Mouse (Mus musculus): ENCODE results near the gene Zfp184.
A peak's percentile ranks its signal among the peaks of the same experiment; 100 is the strongest.

Gene Zfp184

GRCm38 (mm10) chr13:21920681-21921233 is 24.1 kb upstream of the Zfp184 start:
- no peak for DNase-seq (ENCODE audit: low read depth, low spot score)

DNA sequence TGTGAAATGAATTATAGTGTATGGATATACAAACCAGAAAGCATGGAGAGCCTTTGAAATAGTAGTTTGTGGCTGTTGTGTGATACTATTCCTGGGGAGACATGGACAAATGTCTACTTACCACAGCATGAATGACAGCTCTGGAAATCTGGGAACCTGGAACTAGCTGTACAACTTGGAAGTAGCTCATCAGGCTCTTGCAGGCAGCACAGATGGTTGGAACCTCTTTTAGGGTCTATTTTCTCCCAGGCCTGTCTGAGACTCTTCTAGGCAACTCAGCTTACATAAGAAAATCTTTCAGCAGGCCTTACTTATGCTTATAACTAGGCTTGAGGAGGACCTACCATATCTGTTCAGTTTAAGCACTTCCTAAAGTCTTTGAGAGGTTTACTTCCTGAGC is 21.5 kb upstream of the Zfp184 start:
- DNase-seq (ENCODE audit: low read depth, low spot score) = no peak

- peak; percentile 78 for DNase-seq (ENCODE audit: low read depth, low spot score)
These were observed 20.1 kb upstream of the Zfp184 start for GRCm38 (mm10) chr13:21924734-21925335.

- DNase-seq (ENCODE audit: low read depth, low spot score) = no peak
These were observed 13.9 kb upstream of the Zfp184 start for GRCm38 (mm10) chr13:21930981-21931380.

GRCm38 (mm10) chr13:21931740-21932139 is 13.2 kb upstream of the Zfp184 start:
- DNase-seq (ENCODE audit: low read depth, low spot score) = no peak

- peak; percentile 72 for DNase-seq (ENCODE audit: low read depth, low spot score)
These were observed 11.0 kb upstream of the Zfp184 start for GRCm38 (mm10) chr13:21933626-21934548.

GRCm38 (mm10) chr13:21934982-21935791 is 9.7 kb upstream of the Zfp184 start:
- peak; percentile 87 for DNase-seq (ENCODE audit: low read depth, low spot score)

- no peak for DNase-seq (ENCODE audit: low read depth, low spot score)
These were observed 9.1 kb upstream of the Zfp184 start for GRCm38 (mm10) chr13:21935833-21936232.

DNA sequence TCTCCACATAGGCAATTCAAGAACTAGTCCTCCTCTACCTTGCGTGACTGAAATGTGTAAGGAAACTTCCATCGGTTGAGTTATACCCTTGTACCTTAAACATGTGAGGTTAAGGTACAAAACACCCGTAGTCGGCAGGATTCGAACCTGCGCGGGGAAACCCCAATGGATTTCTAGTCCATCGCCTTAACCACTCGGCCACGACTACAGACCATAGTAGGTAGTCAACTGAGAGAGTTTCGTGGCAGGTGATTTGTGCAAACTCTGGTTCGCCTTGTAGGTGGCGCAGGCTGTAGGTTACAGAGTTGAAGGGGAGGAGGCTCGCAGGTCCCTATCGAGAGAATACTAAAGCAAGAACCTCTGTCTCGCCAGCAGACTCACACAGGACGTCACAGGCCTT is 7.9 kb upstream of the Zfp184 start:
- DNase-seq (ENCODE audit: low read depth, low spot score) = peak; percentile 82

GRCm38 (mm10) chr13:21940213-21940612 is 4.7 kb upstream of the Zfp184 start:
- DNase-seq (ENCODE audit: low read depth, low spot score) = peak; percentile 96

DNA sequence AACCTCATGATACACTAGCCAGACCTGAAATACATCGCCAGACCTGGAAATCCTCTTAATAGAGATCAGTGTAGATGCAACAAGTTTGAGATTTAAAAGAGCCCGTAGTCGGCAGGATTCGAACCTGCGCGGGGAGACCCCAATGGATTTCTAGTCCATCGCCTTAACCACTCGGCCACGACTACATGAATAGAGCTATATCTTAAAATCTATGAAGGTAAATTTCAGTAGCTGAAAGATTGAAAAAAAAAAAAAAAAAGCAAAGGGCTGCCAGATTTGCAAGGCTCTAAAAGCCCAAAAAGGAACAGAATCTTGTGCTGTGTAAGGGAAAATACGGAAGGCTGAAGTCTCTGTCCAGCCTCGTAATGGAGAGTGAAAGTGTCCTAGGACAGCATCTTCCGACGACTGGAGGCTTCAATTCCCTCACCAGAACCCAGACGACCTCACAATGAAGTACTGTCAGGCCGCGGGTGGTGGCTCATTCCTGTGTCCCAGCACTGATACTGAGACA is 4.0 kb upstream of the Zfp184 start:
- DNase-seq (ENCODE audit: low read depth, low spot score) = peak; percentile 85

GRCm38 (mm10) chr13:21943644-21944043 is 1.2 kb upstream of the Zfp184 start:
- no peak for DNase-seq (ENCODE audit: low read depth, low spot score)

DNA sequence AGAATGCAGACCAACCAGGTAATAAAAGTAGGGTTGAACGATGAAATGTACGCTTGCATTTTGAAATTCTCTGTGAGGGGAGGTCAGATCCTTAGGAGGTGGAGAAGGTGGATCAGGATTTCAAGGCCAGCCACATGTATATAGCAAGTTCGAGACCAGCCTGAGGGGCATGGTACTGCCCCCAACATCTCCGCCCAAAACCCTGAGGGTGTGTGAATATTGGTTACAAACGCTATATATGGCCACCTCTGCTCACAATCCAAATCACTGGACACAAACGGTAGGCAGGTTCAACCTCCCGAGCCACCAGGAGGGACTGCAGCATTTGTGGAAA is 335 bp upstream of the Zfp184 start:
- DNase-seq (ENCODE audit: low read depth, low spot score) = no peak

DNA sequence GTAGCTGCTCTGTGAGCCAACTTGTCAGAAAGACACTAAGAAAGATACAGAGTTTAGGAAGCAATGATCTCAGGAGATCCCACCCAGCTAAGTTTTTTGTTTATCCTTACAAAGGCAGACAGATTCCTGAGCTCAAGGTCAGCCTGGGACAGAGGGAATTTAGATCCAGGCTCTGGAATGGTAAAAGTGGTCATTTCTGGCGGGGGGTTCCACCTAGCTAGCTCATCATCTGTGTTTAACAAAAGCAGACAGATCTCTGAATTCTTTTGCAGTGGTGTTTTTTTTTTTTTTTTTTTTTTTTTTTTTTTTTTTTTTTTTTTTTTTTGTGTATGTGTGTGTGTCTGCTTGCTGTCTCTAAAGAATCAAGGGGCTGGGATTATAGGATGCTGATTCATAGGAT is 24.4 kb downstream of the Zfp184 start:
- no peak for DNase-seq (ENCODE audit: low read depth, low spot score)

GRCm38 (mm10) chr13:21969816-21970215 is 24.9 kb downstream of the Zfp184 start:
- no peak for DNase-seq (ENCODE audit: low read depth, low spot score)

DNA sequence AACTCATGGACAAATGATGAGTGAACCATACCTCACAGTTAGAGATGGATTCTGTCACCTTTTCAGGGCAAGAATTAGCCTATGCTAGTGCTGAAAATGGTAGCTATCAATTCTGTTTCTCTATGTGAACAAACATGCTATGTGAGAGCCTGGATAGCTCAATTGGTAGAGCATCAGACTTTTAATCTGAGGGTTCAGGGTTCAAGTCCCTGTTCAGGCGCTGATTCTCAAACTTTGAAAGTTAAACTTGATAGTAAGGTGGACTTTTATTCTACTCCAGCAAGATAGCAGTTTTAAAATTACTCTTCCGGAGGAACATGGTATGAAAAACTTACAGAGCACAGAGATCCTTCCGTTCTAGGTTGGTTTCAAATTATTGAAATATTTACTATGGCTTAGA is 26.7 kb downstream of the Zfp184 start:
- DNase-seq (ENCODE audit: low read depth, low spot score) = peak; percentile 8

GRCm38 (mm10) chr13:21974221-21974725 is 29.4 kb downstream of the Zfp184 start:
- peak; percentile 95 for DNase-seq (ENCODE audit: low read depth, low spot score)

DNA sequence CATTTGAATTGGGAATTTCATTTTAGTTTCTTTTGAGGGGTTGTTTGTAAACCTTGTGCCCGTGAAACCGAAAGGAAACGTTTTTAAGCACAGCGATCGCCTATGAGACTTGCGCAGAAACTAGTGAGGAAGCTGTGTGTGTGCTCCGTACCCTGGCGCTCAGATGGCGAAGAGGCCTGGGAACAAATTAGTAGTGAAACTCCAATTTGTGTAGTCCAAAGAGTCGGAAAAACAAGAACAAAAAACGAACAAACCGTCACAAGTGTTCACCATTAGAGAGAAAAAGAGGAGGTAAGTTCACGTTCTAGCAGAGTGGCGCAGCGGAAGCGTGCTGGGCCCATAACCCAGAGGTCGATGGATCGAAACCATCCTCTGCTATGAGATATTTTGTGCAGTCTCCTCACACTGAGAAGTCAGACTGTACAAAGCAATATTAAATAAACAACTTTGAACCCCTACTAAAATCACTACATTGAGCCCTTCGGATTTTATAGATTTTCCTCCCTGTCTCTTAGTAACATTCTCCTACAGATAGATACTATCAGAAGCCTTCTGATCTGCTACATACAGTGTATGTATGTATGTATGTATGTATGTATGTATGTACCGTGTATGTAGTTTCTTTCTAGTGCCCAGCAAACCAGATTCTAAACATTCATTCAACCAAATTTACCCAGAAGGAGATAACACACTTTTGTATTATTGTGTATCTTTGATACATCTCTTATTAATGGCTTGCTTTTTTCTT is 30.0 kb downstream of the Zfp184 start:
- peak; percentile 84 for DNase-seq (ENCODE audit: low read depth, low spot score)

DNA sequence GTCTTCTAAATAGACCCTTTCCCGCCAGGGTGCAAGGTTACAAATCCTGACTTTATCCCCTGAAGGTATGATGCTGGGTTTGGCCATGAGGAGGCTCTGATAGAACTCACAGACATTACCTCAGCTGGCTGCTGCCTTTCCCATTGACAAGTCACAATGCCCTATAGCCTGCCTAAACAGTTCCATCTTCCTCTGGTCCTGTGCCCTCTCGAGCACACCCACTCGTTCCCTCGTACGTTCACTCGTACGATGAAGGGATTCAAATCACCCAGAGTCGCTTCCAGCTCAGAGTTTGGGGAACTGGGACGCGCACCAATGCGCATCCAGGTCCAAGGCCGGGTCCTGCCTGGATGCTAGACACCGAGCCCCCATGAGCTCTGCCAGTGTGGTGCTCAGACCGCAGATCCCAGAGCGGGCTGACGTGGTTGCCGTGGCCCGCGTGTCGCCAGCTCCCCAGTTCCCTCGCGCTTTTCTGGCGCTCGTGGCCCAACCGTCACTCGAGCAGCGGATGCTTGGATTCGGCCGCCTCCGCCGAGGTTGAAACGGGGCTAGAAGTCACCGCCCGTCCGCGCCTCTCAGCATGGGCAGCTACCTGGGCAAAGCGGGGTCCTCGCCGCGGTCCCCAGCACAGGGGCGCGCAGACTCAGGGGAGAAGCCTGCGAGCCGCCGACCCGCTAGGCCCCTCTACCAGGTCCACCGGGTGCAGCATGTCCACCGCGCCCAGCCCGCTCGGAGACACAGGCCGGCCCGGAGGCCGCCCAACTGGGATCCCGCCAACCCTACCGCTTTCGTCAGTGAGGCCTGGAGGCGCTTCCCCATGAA is 36.3 kb downstream of the Zfp184 start, which contains the start of gene Pom121l2:
Pom121l2 (plus strand) TSS at position 214 of the 822 bp plus-strand sequence.
- DNase-seq (ENCODE audit: low read depth, low spot score) = peak; percentile 32

GRCm38 (mm10) chr13:21981803-21982193 is 36.9 kb downstream of the Zfp184 start:
- no peak for DNase-seq (ENCODE audit: low read depth, low spot score)

Measured in mesoderm, embryonic 11.5 days (tissue).